Mouse (Mus musculus) bone marrow, adult 2 months (tissue): Measurements from ENCODE around the gene Vdr.

Experiments used
- CTCF ChIP-seq: fragments of 200-500 bp; IDR thresholded peaks from 2 replicates; pipeline ENCODE4 v1.5.1; 2011; ENCODE audit warnings: low read length, control low read depth; ENCODE audit not compliant: control insufficient read depth, insufficient read depth
- POLR2A ChIP-seq: fragments of 200-500 bp; IDR thresholded peaks from 2 replicates; pipeline ENCODE4 v1.6.1; 2011; ENCODE audit warnings: low read depth, mild to moderate bottlenecking, control low read depth, low read length, borderline replicate concordance; ENCODE audit not compliant: control insufficient read depth

- TF ChIP-seq CTCF (no peak), POLR2A (no peak)
Measured at GRCm38 (mm10) chr15:97843247-97843651, 67.2 kb downstream of the Vdr start.
